ENCODE assay signal across 16 mouse cellular contexts in genomic region chr15:81164560-81165310, GRCm38 (mm10). TPM values are rescaled to one million over a fixed set of nuclear protein-coding genes. Genes with fewer than 3 reads are reported as not detected.
DNase-seq lines count a peak whose midpoint lies in the region; ATAC-seq and TF ChIP-seq lines count a peak whose summit lies in the region.
"Had no signal": no experiment of that assay in that cellular context is flagged by ENCODE, and none has a peak within 500 bp of the region (broad histone marks: within the 10 kb centered on the region; RNA-seq: fewer than 3 reads in every experiment).

No protein-coding gene starts in this region.

- no peak for TF ChIP-seq POLR2A in embryonic fibroblast, embryonic 13.5 days (IDR thresholded peaks at IDR 0.05; ENCODE audit: low read depth, low read length)

- DNase-seq in heart, adult 18-20 months = peak; percentile 8 to 36
- no peak for DNase-seq in heart, postnatal 14 days
- no peak for DNase-seq in lung, postnatal 10 days
- no peak for DNase-seq in thymus, postnatal 36 days
- DNase-seq: cerebellum, adult 11 months; kidney, postnatal 25 days; liver, embryonic 13.5 days; right cerebral cortex, postnatal 4 days had no signal

- H3K27me3 ChIP-seq in lung, embryonic 15.5 days = no peaks in the 10 kb centered on the region
- no peaks in the 10 kb centered on the region for H3K27me3 ChIP-seq in stomach, embryonic 15.5 days (replicated peaks)
- H3K27me3 ChIP-seq: liver, embryonic 13.5 days; neural tube, embryonic 13.5 days had no signal

- H3K27ac ChIP-seq in lung, embryonic 15.5 days = peak overlapping the region; percentile 77
- H3K27ac ChIP-seq in embryonic fibroblast, embryonic 13.5 days (ENCODE audit: insufficient read depth, low read length) = peak overlapping the region; percentile 93
- H3K27ac ChIP-seq in stomach, embryonic 15.5 days = peak overlapping the region; percentile 57; the same call in 1 of the 2 replicates
- H3K27ac ChIP-seq: liver, embryonic 13.5 days; neural tube, embryonic 13.5 days had no signal

- no peak for TF ChIP-seq CTCF in embryonic fibroblast, embryonic 13.5 days (IDR thresholded peaks at IDR 0.05; ENCODE audit: borderline replicate concordance, insufficient read depth, low read length)

- H3K36me3 ChIP-seq in lung, embryonic 15.5 days = no peaks in the 10 kb centered on the region
- H3K36me3 ChIP-seq in stomach, embryonic 15.5 days = no peaks in the 10 kb centered on the region
- H3K36me3 ChIP-seq: liver, embryonic 13.5 days; neural tube, embryonic 13.5 days had no signal

- H3K4me1 ChIP-seq in lung, embryonic 15.5 days = peaks cover 36% of the 10 kb centered on the region
- H3K4me1 ChIP-seq in embryonic fibroblast, embryonic 13.5 days (ENCODE audit: control insufficient read depth, insufficient read depth, low read length) = peaks cover 21% of the 10 kb centered on the region
- peaks cover 13% of the 10 kb centered on the region for H3K4me1 ChIP-seq in stomach, embryonic 15.5 days

- H3K4me3 ChIP-seq in lung, embryonic 15.5 days = no peak overlapping the region
- H3K4me3 ChIP-seq in embryonic fibroblast, embryonic 13.5 days (ENCODE audit: insufficient read depth, low read length) = no peak overlapping the region
- H3K4me3 ChIP-seq in stomach, embryonic 15.5 days (replicated peaks) = no peak overlapping the region
- H3K4me3 ChIP-seq: erythroblast, embryonic 14.5 days; liver, embryonic 13.5 days; neural tube, embryonic 13.5 days had no signal

- intact Hi-C loops in heart, postnatal 14 days (cut with DNase I) = no loop called here

- WGBS in lung, embryonic 15.5 days = 41% methylated on average over 9 of the region's 9 CpGs
- WGBS in stomach, embryonic 15.5 days = 47% methylated on average over 9 of the region's 9 CpGs

- no peak for ATAC-seq in lung, embryonic 15.5 days (ENCODE audit: borderline replicate concordance, extremely low read depth, low FRiP score, low TSS enrichment)
- ATAC-seq in stomach, embryonic 15.5 days (ENCODE audit: insufficient read depth, low FRiP score, low read depth) = no peak
- no peak for ATAC-seq in erythroblast, adult 5-6 weeks (replicated peaks; ENCODE audit: low FRiP score, poor library complexity, severe bottlenecking)
- ATAC-seq: forebrain, embryonic 16.5 days; inflammation-experienced regulatory T-cells, adult 6 months had no signal

- H3K4me2 ChIP-seq in lung, embryonic 15.5 days = no peak overlapping the region
- no peak overlapping the region for H3K4me2 ChIP-seq in stomach, embryonic 15.5 days
- H3K4me2 ChIP-seq: liver, embryonic 13.5 days; neural tube, embryonic 13.5 days had no signal

- H3K9me3 ChIP-seq in lung, embryonic 15.5 days = no peaks in the 10 kb centered on the region
- H3K9me3 ChIP-seq in stomach, embryonic 15.5 days = no peaks in the 10 kb centered on the region
- H3K9me3 ChIP-seq: liver, embryonic 13.5 days; neural tube, embryonic 13.5 days had no signal

- no peak overlapping the region for H3K9ac ChIP-seq in lung, embryonic 15.5 days
- H3K9ac ChIP-seq in stomach, embryonic 15.5 days = no peak overlapping the region
- H3K9ac ChIP-seq: liver, embryonic 13.5 days; neural tube, embryonic 13.5 days had no signal

RNA-seq across cellular contexts. Expression of gene Mrtfa, which starts 25.8 kb away (rescaled TPM):
- 10 to 100 TPM in 1 of 2 experiments, 1 to 10 TPM in 1; 8.6 to 10.1 TPM for total RNA-seq in heart, adult 18-20 months (2021)
- 10 to 100 TPM; 12.3 to 13.9 TPM for total RNA-seq in heart, postnatal 14 days (2021)
- polyA plus RNA-seq in lung, embryonic 15.5 days (2015; fragmentation: Nextera tagmentation; extraction: Ambion mirVana) = 23.2 and 24.2 TPM in 2 replicates
- 36.6 and 38.4 TPM in 2 replicates for polyA plus RNA-seq in embryonic fibroblast, embryonic 13.5 days (2011; ENCODE audit: insufficient read length, low read depth, missing spikeins)
- polyA plus RNA-seq in stomach, embryonic 15.5 days (2015; fragmentation: Nextera tagmentation; extraction: Ambion mirVana) = 23.9 and 28.2 TPM in 2 replicates
- 12.7 and 19.2 TPM in 2 replicates for total RNA-seq in erythroblast, adult 5-6 weeks (2015; ENCODE audit: low replicate concordance)
- 4.9 and 10.9 TPM in 2 replicates for total RNA-seq in erythroblast, adult 5-6 weeks (2017; ENCODE audit: low replicate concordance)

Comparison
In these comparisons a context has a peak if more than half of its experiments do, and no peak if none do; other contexts are left out.
1. DNase-seq: peak in heart, adult 18-20 months (2 of 2); none in heart, postnatal 14 days (0 of 2), lung, postnatal 10 days (single experiment) and thymus, postnatal 36 days (0 of 2).
2. Peak in every context shown above with its lines, with median percentiles within 50 percentile points of each other: H3K27ac ChIP-seq.